Mouse (Mus musculus) cortical plate, adult 2 months (tissue): ENCODE measurements around the gene Cdc14b. TPM values are rescaled to one million over a fixed set of nuclear protein-coding genes. Genes with fewer than 3 reads are reported as not detected.
"Not testable (repeated sequence)": the region's sequence is repeated elsewhere in the genome, so short reads cannot be mapped to it uniquely, and the experiment has no call there.

Experiments used
- H3K27ac ChIP-seq: fragments of 200-500 bp; 2 replicates; pipeline ENCODE4 v1.5.1; 2012; ENCODE audit warnings: low read length, control low read depth, inconsistent platforms; ENCODE audit not compliant: insufficient read depth
- H3K4me1 ChIP-seq: fragments of 200-500 bp; 2 replicates; pipeline ENCODE4 v1.6.1; 2011; ENCODE audit warnings: low read length; ENCODE audit not compliant: control insufficient read depth, insufficient read depth
- H3K4me3 ChIP-seq: fragments of 200-500 bp; 2 replicates; pipeline ENCODE4 v1.5.1; 2011; ENCODE audit warnings: mild to moderate bottlenecking, low read length, control low read depth; ENCODE audit not compliant: insufficient read depth
- CTCF ChIP-seq: fragments of 200-500 bp; IDR thresholded peaks from 2 replicates; pipeline ENCODE4 v1.5.1; 2011; ENCODE audit warnings: mild to moderate bottlenecking, control low read depth, low read length; ENCODE audit not compliant: insufficient read depth; ENCODE audit errors: extremely low read depth
- POLR2A ChIP-seq: fragments of 200-500 bp; IDR thresholded peaks from 2 replicates; pipeline ENCODE4 v1.6.1; 2011; ENCODE audit warnings: mild to moderate bottlenecking, low read length, control low read depth; ENCODE audit not compliant: insufficient read depth; ENCODE audit errors: extremely low read depth
- polyA plus RNA-seq: library from polyadenylated mRNA; depleted of rRNA; stranded (reverse); fragments of >200 nt; gene quantifications from 2 replicates; pipeline ENCODE4 v1.2.3, GENCODE M21; 2012

Cdc14b gene
- polyA plus RNA-seq, 1 experiment: 9.8 TPM

DNA sequence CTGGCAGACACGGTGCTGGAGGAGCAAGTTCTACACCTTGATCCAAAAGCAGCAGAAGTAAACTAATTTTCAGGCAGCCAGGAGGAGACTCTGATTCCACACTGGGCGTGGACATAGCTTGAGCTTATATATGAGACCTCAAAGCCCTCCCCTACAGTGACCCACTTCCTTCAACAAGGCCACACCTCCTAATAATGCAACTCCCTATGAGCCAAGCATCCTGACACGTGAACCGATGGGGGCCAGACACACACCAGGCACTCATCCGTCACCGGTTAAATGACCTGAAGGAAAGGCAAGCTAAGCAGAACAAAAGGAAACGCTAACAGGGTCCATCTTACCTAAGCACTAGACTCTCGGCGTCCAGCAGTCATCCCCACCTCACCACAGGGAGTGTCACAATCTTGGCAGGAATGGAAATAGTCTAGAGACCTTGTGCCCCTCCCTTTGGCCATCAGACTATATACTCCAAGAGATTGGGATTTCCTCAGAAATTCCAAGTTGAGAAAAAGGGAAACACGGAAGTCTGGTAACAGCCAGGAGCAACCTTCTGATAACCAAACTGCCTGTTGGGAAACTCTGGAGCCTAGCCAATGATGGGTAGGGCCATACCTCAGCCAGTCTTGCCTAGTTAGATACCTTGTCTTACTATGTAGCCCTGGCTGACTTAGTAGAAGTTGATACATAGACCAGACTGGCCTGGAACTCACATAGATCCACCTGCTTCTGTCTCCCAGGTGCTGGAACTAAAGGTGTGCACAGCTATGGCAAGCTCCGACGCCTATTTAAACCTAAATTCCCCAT is 17.9 kb downstream of the Cdc14b start:
- Histone ChIP-seq H3K27ac (no peak overlapping the region), H3K4me1 (peaks cover 2% of the 10 kb centered on the region; the same call in 1 of the 2 replicates), H3K4me3 (no peak overlapping the region)
- no peak for TF ChIP-seq POLR2A
- TF ChIP-seq CTCF: no peak

DNA sequence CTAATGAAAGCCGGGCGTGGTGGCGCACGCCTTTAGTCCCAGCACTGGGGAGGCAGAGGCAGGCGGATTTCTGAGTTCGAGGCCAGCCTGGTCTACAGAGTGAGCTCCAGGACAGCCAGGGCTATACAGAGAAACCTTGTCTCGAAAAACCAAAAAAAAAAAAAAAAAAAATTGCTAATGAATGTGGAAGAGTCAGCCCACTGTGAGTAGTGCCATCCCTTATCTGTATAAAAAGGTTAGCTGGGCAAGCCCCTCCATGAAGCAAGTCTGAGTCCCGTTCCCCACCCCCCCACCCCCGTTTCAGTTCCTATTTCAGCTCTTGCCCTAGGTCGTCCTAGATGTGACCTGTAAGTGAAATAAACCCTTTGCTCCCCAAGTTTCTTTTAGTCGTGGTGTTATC is 20.9 kb downstream of the Cdc14b start:
- H3K27ac ChIP-seq, H3K4me3 ChIP-seq, H3K4me1 ChIP-seq: not testable (repeated sequence)

GRCm38 (mm10) chr13:64253697-64254096 is 21.4 kb downstream of the Cdc14b start:
- Histone ChIP-seq H3K4me3 (no peak overlapping the region), H3K4me1 (no peaks in the 10 kb centered on the region), H3K27ac (no peak overlapping the region)
- TF ChIP-seq POLR2A (no peak), CTCF (no peak)

- Histone ChIP-seq H3K27ac (no peak overlapping the region), H3K4me3 (no peak overlapping the region), H3K4me1 (no peaks in the 10 kb centered on the region)
- TF ChIP-seq CTCF: no peak
These were observed 22.9 kb downstream of the Cdc14b start for GRCm38 (mm10) chr13:64252147-64252546.

- no peaks in the 10 kb centered on the region for H3K4me1 ChIP-seq
- peak; percentile 53; the same call in 1 of the 2 replicates for TF ChIP-seq CTCF
- no peak for TF ChIP-seq POLR2A
- H3K4me3 ChIP-seq: no peak overlapping the region
- H3K27ac ChIP-seq: no peak overlapping the region
These were observed 24.7 kb downstream of the Cdc14b start for GRCm38 (mm10) chr13:64250363-64250762.

DNA sequence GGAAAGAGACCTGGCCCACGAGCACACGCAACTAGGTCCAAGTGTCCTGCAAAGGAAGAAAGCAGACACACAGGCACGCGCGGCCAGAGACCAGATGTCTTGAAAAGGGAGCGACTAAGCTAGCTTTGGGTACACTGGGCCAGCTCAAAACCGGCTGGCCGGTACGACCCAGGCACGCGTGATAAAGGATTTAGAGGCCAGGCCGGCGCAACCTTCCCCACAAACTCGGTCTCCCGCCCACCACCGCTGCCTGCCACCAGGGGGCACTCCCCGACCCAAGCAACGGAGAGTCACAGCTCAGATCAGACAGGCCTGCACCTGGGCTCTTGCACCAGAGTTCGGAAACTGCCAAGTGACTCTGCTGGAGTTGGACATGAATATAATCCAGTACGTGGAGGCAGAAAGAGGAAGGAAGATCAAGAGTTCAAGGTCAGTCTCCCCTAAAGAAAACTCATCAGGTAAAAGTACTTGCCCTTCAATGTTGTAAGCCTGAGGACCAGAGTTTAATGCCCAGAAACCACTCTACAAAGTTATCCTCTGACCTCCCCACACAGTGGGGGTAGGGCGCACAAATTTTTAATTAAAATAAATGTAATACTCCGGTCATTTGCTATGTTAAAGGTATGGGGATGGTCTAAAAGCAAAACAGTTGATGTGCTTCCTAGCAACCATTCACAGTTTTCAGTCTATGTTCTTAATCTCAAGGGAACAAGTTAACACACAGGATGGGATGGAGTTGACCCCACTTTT is 26.1 kb downstream of the Cdc14b start:
- Histone ChIP-seq H3K27ac (no peak overlapping the region), H3K4me1 (no peaks in the 10 kb centered on the region), H3K4me3 (peak overlapping the region; percentile 34)
- TF ChIP-seq POLR2A (no peak), CTCF (peak; percentile 61)

- H3K4me1 ChIP-seq: no peaks in the 10 kb centered on the region
- H3K4me3 ChIP-seq: peak overlapping the region; percentile 34
- no peak overlapping the region for H3K27ac ChIP-seq
- TF ChIP-seq POLR2A: no peak
- no peak for TF ChIP-seq CTCF
These were observed 26.8 kb downstream of the Cdc14b start for GRCm38 (mm10) chr13:64248161-64248774.

DNA sequence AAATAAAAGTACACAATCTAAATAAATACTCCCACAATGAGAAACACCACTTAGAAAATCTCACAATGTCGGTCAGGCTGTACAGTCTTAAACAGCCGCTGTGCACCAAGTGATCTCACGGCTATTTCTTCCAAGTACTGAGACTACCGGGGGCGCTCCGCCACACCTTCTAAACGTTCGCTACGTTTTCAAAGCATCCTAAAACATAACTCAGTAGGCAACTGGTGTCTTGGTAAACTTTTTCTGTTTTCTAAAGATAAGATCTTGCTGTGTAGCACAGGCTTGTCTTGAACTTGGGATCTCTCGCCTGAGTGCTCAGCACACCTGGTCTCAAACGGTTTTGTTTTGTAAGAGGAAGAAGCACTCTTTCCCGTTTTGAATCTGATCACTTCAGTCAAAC is 29.0 kb downstream of the Cdc14b start:
- TF ChIP-seq POLR2A (no peak), CTCF (no peak)
- Histone ChIP-seq H3K27ac (no peak overlapping the region), H3K4me1 (no peaks in the 10 kb centered on the region), H3K4me3 (no peak overlapping the region)

GRCm38 (mm10) chr13:64244685-64245261 is 30.3 kb downstream of the Cdc14b start:
- Histone ChIP-seq H3K4me1 (no peaks in the 10 kb centered on the region), H3K4me3 (no peak overlapping the region), H3K27ac (no peak overlapping the region)
- TF ChIP-seq POLR2A (no peak), CTCF (no peak)

DNA sequence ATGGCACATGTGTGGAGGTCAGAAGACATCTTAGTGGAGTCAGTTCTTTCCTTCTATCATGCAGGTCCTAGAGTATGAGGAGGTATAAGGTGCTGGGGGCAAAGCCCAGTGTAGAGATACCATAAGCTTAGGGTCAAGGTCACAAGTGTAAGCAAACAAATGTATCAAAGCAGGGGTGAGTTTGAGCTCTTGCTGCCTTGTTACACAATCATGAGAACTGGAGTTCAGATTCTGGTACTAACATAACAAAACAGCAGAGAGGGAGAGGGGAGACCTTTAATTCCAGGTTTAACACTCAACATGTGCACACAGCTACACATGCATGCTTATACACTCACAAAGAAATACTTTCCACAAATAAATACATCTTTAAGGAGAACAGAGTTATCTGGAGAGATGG is 32.4 kb downstream of the Cdc14b start:
- Histone ChIP-seq H3K4me1 (no peaks in the 10 kb centered on the region), H3K27ac (no peak overlapping the region), H3K4me3 (no peak overlapping the region)
- TF ChIP-seq CTCF (no peak), POLR2A (no peak)
